Mouse (Mus musculus) CH12.LX (cell line): ENCODE measurements around the gene Bcl2l15. TPM values are rescaled to one million over a fixed set of nuclear protein-coding genes. Genes with fewer than 3 reads are reported as not detected.

Source experiments
- DNase-seq: peaks from one replicate; pipeline ENCODE4 v3.0.0-alpha.2; 2013; ENCODE audit errors: extremely low read depth
- H3K27ac ChIP-seq: 2 replicates; pipeline ENCODE4 v1.5.1; 2012; ENCODE audit warnings: low read depth, mild to moderate bottlenecking, control low read depth, moderate library complexity; ENCODE audit not compliant: insufficient read depth
- H3K27me3 ChIP-seq: replicated peaks from 2 replicates; pipeline ENCODE3; 2012; ENCODE audit warnings: inconsistent platforms
- H3K36me3 ChIP-seq, 2 experiments: replicated peaks in 1 of 2; 2 replicates each; pipeline versions ENCODE3 to v1.6.1; 2012; ENCODE audit warnings: inconsistent platforms in 1 of 2, low read length in 1 of 2, mild to moderate bottlenecking in 1 of 2, mixed read lengths in 1 of 2, moderate library complexity in 1 of 2; ENCODE audit not compliant: control insufficient read depth in 1 of 2, insufficient read depth in 1 of 2
- H3K4me1 ChIP-seq, 2 experiments: 2 replicates each; pipeline ENCODE4 v1.6.1; 2012; ENCODE audit warnings: inconsistent platforms in 1 of 2, moderate library complexity in 1 of 2; ENCODE audit not compliant: insufficient read depth in 2 of 2, control insufficient read depth in 1 of 2
- H3K4me2 ChIP-seq: 2 replicates; pipeline ENCODE4 v1.6.1; 2012; ENCODE audit warnings: low read depth, mild to moderate bottlenecking, control low read depth; ENCODE audit not compliant: poor library complexity, insufficient read depth, severe bottlenecking
- H3K4me3 ChIP-seq, 3 experiments: fragments of 150-350 bp in 1 of 3; sonication (generic) in 1 of 3; replicated peaks in 1 of 3; 2 replicates each; pipeline versions ENCODE3 to v1.5.1; 2011 to 2012; ENCODE audit warnings: low read depth in 2 of 3, low read length in 2 of 3, mild to moderate bottlenecking in 2 of 3, moderate library complexity in 2 of 3, control low read depth in 1 of 3, improper control_type of control experiment in 1 of 3, inconsistent platforms in 1 of 3, mixed read lengths in 1 of 3; ENCODE audit not compliant: poor library complexity in 1 of 3
- H3K79me2 ChIP-seq: replicated peaks from 2 replicates; pipeline ENCODE4 v1.6.1; 2012; ENCODE audit warnings: mild to moderate bottlenecking, moderate library complexity; ENCODE audit not compliant: control insufficient read depth, poor library complexity, insufficient read depth, severe bottlenecking; ENCODE audit errors: extremely low read depth
- H3K9ac ChIP-seq: 2 replicates; pipeline ENCODE4 v1.6.1; 2012; ENCODE audit warnings: low read depth, mild to moderate bottlenecking, control low read depth, moderate library complexity; ENCODE audit not compliant: insufficient read depth
- H3K9me3 ChIP-seq: replicated peaks from 2 replicates; pipeline ENCODE3; 2012; ENCODE audit warnings: low read length, inconsistent platforms, mixed read lengths
- BHLHE40 ChIP-seq: IDR thresholded peaks from 2 replicates; pipeline ENCODE4 v1.6.1; 2011; ENCODE audit warnings: mild to moderate bottlenecking, low read depth, low read length, improper control_type of control experiment
- CHD1 ChIP-seq: IDR thresholded peaks from 2 replicates; pipeline ENCODE4 v1.6.1; 2012; ENCODE audit warnings: low read depth, low read length, improper control_type of control experiment, inconsistent platforms
- CHD2 ChIP-seq: IDR thresholded peaks from 2 replicates; pipeline ENCODE4 v1.6.1; 2011; ENCODE audit warnings: low read length, improper control_type of control experiment
- E2F4 ChIP-seq: IDR thresholded peaks from 2 replicates; pipeline ENCODE4 v1.6.1; 2011; ENCODE audit warnings: low read depth, low read length, improper control_type of control experiment; ENCODE audit not compliant: insufficient replicate concordance
- EP300 ChIP-seq: IDR thresholded peaks from 2 replicates; pipeline ENCODE4 v1.6.1; 2011; ENCODE audit warnings: low read length, improper control_type of control experiment
- ETS1 ChIP-seq: conservative IDR thresholded peaks from 2 replicates; pipeline ENCODE4 v1.6.1; 2012; ENCODE audit warnings: low read depth, mild to moderate bottlenecking, inconsistent platforms, low read length, improper control_type of control experiment, moderate library complexity
- GABPA ChIP-seq: IDR thresholded peaks from 2 replicates; pipeline ENCODE4 v1.6.1; 2012; ENCODE audit warnings: low read depth, low read length, improper control_type of control experiment, inconsistent platforms; ENCODE audit not compliant: insufficient replicate concordance
- HCFC1 ChIP-seq: IDR thresholded peaks from 2 replicates; pipeline ENCODE4 v1.6.1; 2012; ENCODE audit warnings: low read depth, mild to moderate bottlenecking, inconsistent platforms, low read length, improper control_type of control experiment
- IRF4 ChIP-seq: IDR thresholded peaks from 2 replicates; pipeline ENCODE4 v1.6.1; 2014; ENCODE audit warnings: low read depth, mild to moderate bottlenecking, inconsistent platforms, low read length, improper control_type of control experiment
- JUND ChIP-seq: conservative IDR thresholded peaks from 2 replicates; pipeline ENCODE4 v1.6.1; 2011; ENCODE audit warnings: low read depth, low read length, improper control_type of control experiment
- KAT2A ChIP-seq: IDR thresholded peaks from 2 replicates; pipeline ENCODE4 v1.6.1; 2012; ENCODE audit warnings: low read length, improper control_type of control experiment, inconsistent platforms; ENCODE audit not compliant: insufficient replicate concordance
- MAFK ChIP-seq: IDR thresholded peaks from 2 replicates; pipeline ENCODE4 v1.6.1; 2011; ENCODE audit warnings: low read length, improper control_type of control experiment; ENCODE audit not compliant: insufficient replicate concordance
- MAX ChIP-seq: IDR thresholded peaks from 2 replicates; pipeline ENCODE4 v1.6.1; 2011; ENCODE audit warnings: low read length, improper control_type of control experiment
- MAZ ChIP-seq: IDR thresholded peaks from 2 replicates; pipeline ENCODE4 v1.6.1; 2012; ENCODE audit warnings: low read depth, mild to moderate bottlenecking, inconsistent platforms, low read length, improper control_type of control experiment, moderate library complexity
- MEF2A ChIP-seq: IDR thresholded peaks from 2 replicates; pipeline ENCODE4 v1.6.1; 2014; ENCODE audit warnings: low read depth, mild to moderate bottlenecking, inconsistent platforms, low read length, improper control_type of control experiment, borderline replicate concordance
- MXI1 ChIP-seq: IDR thresholded peaks from 2 replicates; pipeline ENCODE4 v1.6.1; 2011; ENCODE audit warnings: mild to moderate bottlenecking, low read depth, low read length, improper control_type of control experiment
- MYC ChIP-seq: IDR thresholded peaks from 2 replicates; pipeline ENCODE4 v1.6.1; 2011; ENCODE audit warnings: low read depth, mild to moderate bottlenecking, improper control_type of control experiment, low read length
- NELFE ChIP-seq: IDR thresholded peaks from 2 replicates; pipeline ENCODE4 v1.6.1; 2011; ENCODE audit warnings: low read depth, low read length, improper control_type of control experiment
- NRF1 ChIP-seq: IDR thresholded peaks from 2 replicates; pipeline ENCODE4 v1.6.1; 2014; ENCODE audit warnings: low read depth, mild to moderate bottlenecking, inconsistent platforms, low read length, improper control_type of control experiment, moderate library complexity
- POLR2A ChIP-seq: IDR thresholded peaks from 2 replicates; pipeline ENCODE4 v1.6.1; 2011; ENCODE audit warnings: low read depth, mild to moderate bottlenecking, improper control_type of control experiment, low read length
- POLR2AphosphoS2 ChIP-seq: IDR thresholded peaks from 2 replicates; pipeline ENCODE4 v1.6.1; 2011; ENCODE audit warnings: low read depth, low read length, improper control_type of control experiment
- SIN3A ChIP-seq: IDR thresholded peaks from 2 replicates; pipeline ENCODE4 v1.6.1; 2012; ENCODE audit warnings: low read length, improper control_type of control experiment, inconsistent platforms
- SMC3 ChIP-seq: IDR thresholded peaks from 2 replicates; pipeline ENCODE4 v1.6.1; 2011; ENCODE audit warnings: low read depth, low read length, improper control_type of control experiment
- TBP ChIP-seq: conservative IDR thresholded peaks from 2 replicates; pipeline ENCODE4 v1.6.1; 2011; ENCODE audit warnings: low read depth, low read length, improper control_type of control experiment
- TCF12 ChIP-seq: IDR thresholded peaks from 2 replicates; pipeline ENCODE4 v1.6.1; 2014; ENCODE audit warnings: low read depth, mild to moderate bottlenecking, inconsistent platforms, low read length, improper control_type of control experiment
- UBTF ChIP-seq: IDR thresholded peaks from 2 replicates; pipeline ENCODE4 v1.6.1; 2012; ENCODE audit warnings: low read depth, mild to moderate bottlenecking, inconsistent platforms, low read length, improper control_type of control experiment, moderate library complexity
- USF1 ChIP-seq: IDR thresholded peaks from 2 replicates; pipeline ENCODE4 v1.6.1; 2014; ENCODE audit warnings: low read depth, mild to moderate bottlenecking, inconsistent platforms, low read length, improper control_type of control experiment
- dilution Hi-C: fragments of 300-500 bp; cut with MboI; formaldehyde crosslinking; loops from 2 replicates; pipeline ENCODE4 v1.14.3; 2020; ENCODE audit warnings: low sequenced_read_pairs; ENCODE audit not compliant: extremely low pct_unique_long_range_greater_than_20kb, extremely low pct_ligation_motif_present
- in situ Hi-C: fragments of 300-500 bp; cut with MboI; formaldehyde crosslinking; loops from 3 replicates; pipeline ENCODE4 v1.14.3; 2019; ENCODE audit warnings: low sequenced_read_pairs, low pct_ligation_motif_present, low pct_unique_long_range_greater_than_20kb, mixed read lengths
- polyA plus RNA-seq: library from polyadenylated mRNA; unstranded; fragments of >175 nt; gene quantifications from 2 replicates; pipeline ENCODE4 v1.2.1, GENCODE M21; 2012; ENCODE audit warnings: low read depth; ENCODE audit not compliant: insufficient read length
- total RNA-seq, 2 experiments: library from RNA; depleted of rRNA; stranded (reverse); fragments of 300-350 nt in 1 of 2; fragments of >200 nt in 1 of 2; gene quantifications; 2 replicates each; pipeline ENCODE4 v1.2.3; 2012 to 2014

The Bcl2l15 gene
- total and polyA plus RNA-seq, 3 experiments, result 12.2 to 24.9 (median 23.0) TPM

DNA sequence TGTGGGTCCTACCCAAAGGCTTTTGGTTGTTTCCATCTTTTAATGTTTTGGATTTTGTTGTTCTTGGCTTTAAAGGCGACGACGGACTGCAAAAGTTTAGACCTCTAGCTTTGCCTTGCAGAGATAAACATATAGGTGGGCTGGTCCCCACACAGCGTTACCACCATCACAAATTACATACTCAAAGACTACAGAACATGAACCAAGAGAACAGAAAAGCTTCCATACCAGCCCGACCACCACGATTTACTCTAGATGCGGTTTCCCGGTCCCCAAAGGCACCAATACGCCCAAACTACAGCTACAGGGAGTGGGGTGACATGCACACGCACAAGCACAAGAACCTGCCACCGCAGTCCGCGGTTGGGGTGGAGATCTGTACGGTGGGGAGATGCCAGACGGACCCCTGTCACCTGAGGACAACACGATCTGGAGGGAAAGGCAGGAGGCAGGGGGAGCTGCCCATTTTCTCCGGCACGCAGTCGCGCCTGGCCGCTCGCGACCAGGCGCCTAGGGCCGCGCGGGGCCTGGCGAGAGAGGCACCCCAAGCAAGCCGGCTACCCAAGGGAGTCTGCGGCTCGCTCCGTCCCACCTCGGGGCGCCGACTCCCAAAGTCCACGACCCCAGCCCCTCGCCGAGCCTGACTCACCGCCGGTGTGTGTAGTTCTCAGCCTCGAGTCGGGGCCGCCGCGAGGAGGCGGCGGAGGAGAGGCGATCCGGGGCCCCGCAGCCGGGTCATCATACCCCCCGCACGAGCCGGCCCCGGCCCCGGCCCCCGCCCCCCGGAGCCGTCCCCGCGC, 41.9 kb upstream of the Bcl2l15 start:
- in situ Hi-C loops, result no loop called here
- peaks cover 11 to 54% of the 10 kb centered on the region in 2 experiments; a peak in 3 of 4 replicates for H3K4me1 ChIP-seq

DNA sequence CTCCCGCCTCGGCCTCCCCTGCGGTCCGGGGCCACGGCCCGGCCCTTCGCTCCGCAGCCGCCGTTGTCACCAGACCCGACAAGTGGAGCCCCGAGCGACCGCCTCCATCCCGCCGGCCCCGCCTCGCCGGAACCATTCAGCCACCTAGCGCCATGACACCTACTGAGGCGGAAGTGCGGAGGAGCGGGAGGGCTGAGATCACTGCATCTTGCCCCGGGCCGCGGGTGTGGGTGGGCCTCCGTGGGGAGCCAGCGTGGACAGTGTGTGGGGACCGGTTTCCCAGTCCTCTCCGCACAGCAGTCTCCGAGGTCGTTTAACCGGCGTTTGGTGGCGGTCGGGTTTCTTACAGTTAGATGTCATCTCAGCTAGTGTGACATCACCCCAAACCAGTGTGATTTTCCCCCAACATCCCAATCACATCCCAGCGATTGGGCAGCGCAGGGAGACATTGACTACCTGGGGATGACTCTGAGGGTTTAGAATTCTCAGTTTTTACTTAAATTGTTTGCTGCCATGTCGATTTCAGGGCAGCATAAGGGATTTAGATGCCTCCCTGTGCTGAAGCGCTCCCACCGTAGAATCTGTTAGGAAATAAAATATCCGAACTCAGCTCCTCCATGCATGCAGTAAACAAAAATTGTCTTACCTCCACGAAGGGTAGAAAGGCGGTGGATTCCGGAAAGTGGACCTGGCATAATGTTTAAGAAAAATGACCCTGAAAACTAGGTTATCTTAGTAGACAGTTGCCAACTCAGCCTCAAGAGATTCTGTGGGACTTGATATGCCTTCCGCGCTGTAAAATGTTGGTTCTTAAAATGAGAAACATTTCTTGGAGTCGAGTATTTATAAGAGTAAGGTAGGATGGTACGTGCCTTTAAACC, 40.9 kb upstream of the Bcl2l15 start, which contains the start of gene Hipk1:
Gene Hipk1 (minus strand): TSS at position 334 of the 881 bp plus-strand sequence.
- peaks cover 11 to 49% of the 10 kb centered on the region in 2 experiments; a peak in 3 of 4 replicates for H3K4me1 ChIP-seq
- dilution Hi-C loops, result no loop called here
- DNase-seq, result peak; percentile 87
- TF ChIP-seq NRF1 (peak; percentile 69), KAT2A (0 out of 2 replicates have a peak, but pooled peaks have one; percentile 65), SIN3A (peak; percentile 89), POLR2AphosphoS2 (0 out of 2 replicates have a peak, but pooled peaks have one; percentile 36), NELFE (peak; percentile 70), CHD2 (no peak), HCFC1 (peak; percentile 82), SMC3 (no peak), MAFK (no peak), TCF12 (peak; percentile 91), BHLHE40 (0 out of 2 replicates have a peak, but pooled peaks have one; percentile 34), MEF2A (no peak), TBP (no peak), MXI1 (peak; percentile 55; the same call in 1 of the 2 replicates), UBTF (0 out of 2 replicates have a peak, but pooled peaks have one; percentile 80), IRF4 (peak; percentile 57; the same call in 1 of the 2 replicates), E2F4 (0 out of 2 replicates have a peak, but pooled peaks have one; percentile 18), MAZ (peak; percentile 93), GABPA (no peak; the same call in 1 of the 2 replicates), JUND (no peak), ETS1 (no peak), POLR2A (peak; percentile 88), CHD1 (0 out of 2 replicates have a peak, but pooled peaks have one; percentile 71)

More for the DNA sequence above, 41.9 kb upstream of the Bcl2l15 start:
- TF ChIP-seq MAX, result peak; percentile 43; the same call in 1 of the 2 replicates
- no peak for TF ChIP-seq E2F4
- no peak for TF ChIP-seq MYC
- TF ChIP-seq GABPA, result no peak
- TF ChIP-seq JUND, result no peak
- no peak for TF ChIP-seq BHLHE40
- 0 out of 2 replicates have a peak, but pooled peaks have one; percentile 0 for TF ChIP-seq CHD1
- TF ChIP-seq EP300, result no peak
- TF ChIP-seq SIN3A, result peak; percentile 18
- TF ChIP-seq USF1, result no peak
- TF ChIP-seq MXI1, result peak; percentile 15; the same call in 1 of the 2 replicates
- Histone ChIP-seq H3K27me3 (no peaks in the 10 kb centered on the region), H3K4me3 (peak overlapping the region; percentile 89 to 98 (median 93)), H3K4me2 (peak overlapping the region; percentile 30; the same call in 1 of the 2 replicates), H3K27ac (peak overlapping the region; percentile 83), H3K9me3 (no peaks in the 10 kb centered on the region), H3K9ac (peak overlapping the region; percentile 83), H3K36me3 (peaks cover 0 to 3% of the 10 kb centered on the region in 2 experiments), H3K79me2 (peaks cover 53% of the 10 kb centered on the region)
- no peak for DNase-seq
- dilution Hi-C loops, result no loop called here

More for the DNA sequence above, 40.9 kb upstream of the Bcl2l15 start, which contains the start of gene Hipk1:
- Histone ChIP-seq H3K79me2 (peaks cover 45% of the 10 kb centered on the region), H3K9ac (peak within 1 kb of the TSS; percentile 83), H3K4me3 (peak within 1 kb of the TSS; percentile 89 to 98 (median 93)), H3K27me3 (peaks cover 5% of the 10 kb centered on the region), H3K9me3 (no peaks in the 10 kb centered on the region), H3K27ac (peak within 1 kb of the TSS; percentile 83), H3K4me2 (peak within 1 kb of the TSS; percentile 70), H3K36me3 (peaks cover 0 to under 1% of the 10 kb centered on the region in 2 experiments)
- in situ Hi-C loops, result no loop called here
